Mouse (Mus musculus) embryonic stem cell, embryonic (primary cell): ENCODE data around the gene Gm47289.

Experiments
- CTCF ChIA-PET, 4 experiments: fragments of 300-600 bp in 2 of 4; fragments of 350-600 bp in 2 of 4; sonication (Branson Sonifier 250); formaldehyde crosslinking; loops; one replicate each; lab custom pipeline; 2022; ENCODE audit warnings: inconsistent platforms in 2 of 4; lab: Charles Lee
- POLR2A ChIA-PET, 4 experiments: fragments of 300-600 bp in 2 of 4; fragments of 350-600 bp in 2 of 4; sonication (Branson Sonifier 250); formaldehyde crosslinking; loops; one replicate each; lab custom pipeline; 2022; ENCODE audit warnings: antibody characterized with exemption in 4 of 4, inconsistent platforms in 1 of 4; lab: Charles Lee

The Gm47289 gene

DNA sequence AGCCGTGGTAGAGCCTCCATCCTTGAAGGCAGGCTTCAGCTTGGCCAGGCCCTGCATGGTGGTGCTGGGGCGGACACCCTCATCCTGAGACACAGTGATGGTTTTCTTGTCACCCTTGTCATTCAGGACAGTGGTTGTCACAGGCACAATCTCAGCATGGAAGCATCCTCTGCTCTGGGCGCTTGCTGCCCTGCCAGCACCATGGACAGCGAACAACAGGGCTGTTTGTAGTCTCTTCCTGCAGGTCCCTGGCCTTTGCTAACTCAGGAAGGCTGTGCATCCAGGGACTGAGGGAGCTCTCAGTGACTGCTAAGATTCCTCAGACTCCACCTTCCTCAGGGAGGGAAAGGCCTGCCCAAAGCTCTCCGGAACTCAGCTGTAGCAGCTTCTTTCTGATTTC is 9.4 kb upstream of the Gm47289 start:
- ChIA-PET POLR2A (interaction anchor here in 1 of 4 experiments (0.8 kb wide), 1 partner anchor 10 kb away, joined by 3 read pairs; the partner anchor contains the start of gene Gm47289), CTCF (interaction anchor here in 2 of 4 experiments (1.0 to 1.3 kb wide), 2 partner anchors 42 kb away, joined by 3 read pairs; no protein-coding TSS in a partner anchor)

DNA sequence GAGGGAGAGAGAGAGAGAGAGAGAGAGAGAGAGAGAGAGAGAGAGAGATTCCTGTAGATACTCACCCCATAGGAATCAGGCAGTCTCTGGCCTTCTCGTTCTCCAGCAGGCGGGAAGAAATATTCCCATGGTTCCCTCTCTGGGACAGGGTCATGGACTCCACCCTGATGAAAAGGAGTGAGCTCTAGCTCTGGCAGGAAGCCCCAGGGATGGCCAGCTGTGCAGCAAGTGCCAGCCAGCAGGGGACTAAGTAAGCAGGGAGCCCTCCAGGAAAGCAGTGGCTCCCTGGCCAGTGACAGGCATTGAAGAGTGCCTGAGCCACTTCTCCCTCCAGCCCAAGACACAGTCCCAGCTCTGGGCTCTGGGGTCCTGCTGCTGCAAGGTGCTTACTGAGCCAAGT is 7.2 kb upstream of the Gm47289 start:
- POLR2A ChIA-PET = interaction anchor here in 1 of 4 experiments (1.4 kb wide), 1 partner anchor 21 kb away, joined by 3 read pairs; no protein-coding TSS in a partner anchor

DNA sequence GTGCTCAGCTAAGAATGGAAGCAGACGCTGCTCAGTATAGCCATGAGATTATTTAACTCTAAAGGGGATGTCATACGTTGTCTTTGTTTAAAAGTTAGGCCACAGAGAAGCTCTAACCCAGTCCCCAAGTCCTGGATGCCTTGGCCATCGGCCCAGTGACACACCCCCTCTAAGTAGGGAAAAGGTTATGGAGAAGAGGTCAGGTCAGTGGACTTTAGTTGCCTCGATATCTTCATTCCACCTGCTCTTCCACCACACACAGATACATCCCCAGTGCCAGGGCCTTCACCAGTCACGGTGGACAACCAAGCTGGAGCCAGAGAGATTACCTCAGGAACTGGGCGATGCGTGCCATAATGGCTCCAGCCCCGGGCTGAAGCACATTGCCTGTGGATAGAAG is 3.5 kb upstream of the Gm47289 start:
- POLR2A ChIA-PET = interaction anchor here in 1 of 4 experiments (1.3 to 1.6 kb wide), 2 partner anchors 10 to 25 kb away, joined by 3 to 4 read pairs; no protein-coding TSS in a partner anchor

More for the DNA sequence above, 7.2 kb upstream of the Gm47289 start:
- CTCF ChIA-PET = interaction anchor here in 1 of 4 experiments (0.8 kb wide), 1 partner anchor 40 kb away, joined by 3 read pairs; no protein-coding TSS in a partner anchor

DNA sequence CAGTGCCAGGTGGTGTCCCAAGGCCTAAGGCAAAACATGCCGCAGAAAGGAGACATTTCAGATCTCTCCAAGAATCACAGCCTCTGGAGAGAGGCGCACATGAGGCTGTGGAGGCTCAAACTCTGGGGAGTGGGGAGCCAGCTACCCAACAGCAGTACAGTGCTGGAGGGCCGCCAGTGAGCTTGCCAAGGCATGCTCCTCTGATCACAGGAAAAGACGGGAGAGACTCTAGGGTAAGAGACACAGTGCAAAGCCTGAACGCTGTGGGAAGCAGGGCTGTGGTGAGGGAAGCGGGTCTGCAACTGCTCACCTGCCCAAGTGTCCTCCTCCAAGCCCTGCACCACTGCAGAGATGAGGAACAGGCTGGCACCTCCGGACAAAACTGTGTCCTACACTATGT is 3.1 kb upstream of the Gm47289 start:
- CTCF ChIA-PET = interaction anchor here in 3 of 4 experiments (0.6 to 2.6 kb wide), 8 partner anchors 34 to 275 kb away, joined by 3 to 11 read pairs (median 3); no protein-coding TSS in a partner anchor
- POLR2A ChIA-PET = interaction anchor here in 2 of 4 experiments (0.9 to 1.7 kb wide), 6 partner anchors 11 to 196 kb away, joined by 3 to 7 read pairs (median 4); partner anchors contain the start of genes Acaa1a (in 1 of the 2) and Oxsr1 (in 1 of the 2)

More for the DNA sequence above, 3.5 kb upstream of the Gm47289 start:
- CTCF ChIA-PET = interaction anchor here in 3 of 4 experiments (0.6 to 2.6 kb wide), 5 partner anchors 35 to 305 kb away, joined by 3 to 11 read pairs (median 3); no protein-coding TSS in a partner anchor

DNA sequence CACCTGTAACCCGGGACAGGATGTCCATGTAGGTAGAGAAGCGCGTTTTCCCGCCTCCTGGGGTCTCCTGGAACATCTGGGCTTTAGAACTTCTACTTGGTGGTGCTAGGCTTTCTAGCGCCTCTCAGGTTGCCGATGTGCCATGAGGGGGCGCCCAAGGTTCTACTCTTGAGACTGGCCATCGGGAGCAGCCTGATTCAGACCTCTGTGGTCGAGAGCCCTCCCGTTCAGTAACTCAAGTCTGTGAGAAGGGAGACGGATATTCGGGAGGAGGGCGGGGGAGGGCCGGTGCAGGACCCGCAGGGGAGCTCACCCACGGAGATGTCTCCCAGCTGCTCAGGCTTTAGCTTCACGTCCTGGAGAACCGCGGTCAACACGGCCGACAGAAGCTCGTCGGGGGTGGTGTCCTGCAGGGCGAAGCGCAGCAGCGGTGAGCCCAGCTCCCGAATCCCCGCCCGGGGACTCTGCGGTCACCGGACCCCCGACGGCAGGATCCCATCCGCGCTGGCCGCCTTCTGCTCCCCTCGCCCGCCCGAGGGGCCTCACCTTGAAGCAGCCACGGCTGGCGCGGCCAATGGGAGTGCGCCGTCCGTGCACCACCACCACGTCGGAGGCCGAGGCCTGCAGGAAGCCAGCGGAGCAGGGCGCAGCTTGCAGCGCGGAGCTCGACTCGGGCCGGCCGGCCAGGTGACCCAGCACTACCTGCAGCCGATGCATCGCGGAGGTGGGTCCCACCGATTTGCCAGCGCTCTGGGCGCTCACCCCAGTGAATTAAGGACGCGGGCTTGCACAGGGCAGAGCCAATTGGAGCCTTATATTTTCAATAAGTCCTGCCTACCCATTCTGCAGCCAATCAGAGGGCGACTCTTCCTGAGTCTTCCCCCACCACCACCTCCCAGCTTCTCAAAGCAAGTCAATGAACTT is 2.4 kb upstream of the Gm47289 start, which contains the start of gene Acaa1b:
Gene Acaa1b, minus strand, starts transcription at position 816 of the 924 bp plus-strand sequence.
- ChIA-PET POLR2A (interaction anchor here in 3 of 4 experiments (0.6 to 1.7 kb wide), 9 partner anchors 16 to 890 kb away, joined by 3 to 7 read pairs (median 3); partner anchors contain the start of genes Acaa1a (in 1 of the 3), Exog (in 1 of the 3) and Oxsr1 (in 1 of the 3)), CTCF (interaction anchor here (0.6 to 2.6 kb wide), 19 partner anchors 11 to 909 kb away, joined by 3 to 11 read pairs (median 3); no protein-coding TSS in a partner anchor)

DNA sequence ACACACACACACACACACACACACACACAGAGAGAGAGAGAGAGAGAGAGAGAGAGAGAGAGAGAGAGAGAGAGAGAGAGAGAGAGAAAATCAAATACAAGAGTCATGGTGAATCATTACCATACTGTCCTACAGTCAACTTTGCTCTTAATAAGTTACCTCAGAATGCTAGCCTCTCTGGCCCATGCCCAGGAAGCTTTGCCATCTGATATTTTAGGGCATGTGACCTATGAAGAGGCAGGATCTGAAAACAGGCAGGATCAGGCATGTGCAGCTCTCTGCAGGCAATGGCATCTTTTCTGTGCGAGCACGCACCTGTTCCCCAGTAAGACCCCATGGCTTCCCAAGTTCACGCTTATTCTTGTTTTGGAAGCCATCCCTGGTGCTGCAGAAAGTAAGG is 1.7 kb downstream of the Gm47289 start:
- ChIA-PET CTCF (no interaction called here), POLR2A (no interaction called here)

DNA sequence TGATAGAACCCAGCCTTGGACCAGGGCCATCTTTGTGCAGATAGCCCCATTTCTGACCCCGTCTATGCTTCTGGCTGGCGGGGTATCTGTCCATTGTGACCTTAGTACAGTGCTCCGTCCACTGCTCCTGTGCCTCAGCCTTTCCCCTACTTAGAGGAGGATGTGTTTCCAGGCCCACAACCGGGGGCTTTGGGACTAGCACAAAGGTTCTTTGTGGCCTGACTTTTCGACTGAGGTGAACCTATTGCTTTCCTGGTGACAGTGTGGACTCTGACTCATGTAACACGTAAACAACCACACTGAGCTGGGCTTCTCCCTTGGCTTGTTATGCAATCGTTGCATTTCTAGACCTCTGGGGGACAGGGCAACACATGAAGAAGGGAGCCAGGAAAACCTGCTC is 5.8 kb downstream of the Gm47289 start:
- POLR2A ChIA-PET = interaction anchor here in 2 of 4 experiments (0.5 kb wide), 2 partner anchors 27 to 434 kb away, joined by 5 read pairs; no protein-coding TSS in a partner anchor

DNA sequence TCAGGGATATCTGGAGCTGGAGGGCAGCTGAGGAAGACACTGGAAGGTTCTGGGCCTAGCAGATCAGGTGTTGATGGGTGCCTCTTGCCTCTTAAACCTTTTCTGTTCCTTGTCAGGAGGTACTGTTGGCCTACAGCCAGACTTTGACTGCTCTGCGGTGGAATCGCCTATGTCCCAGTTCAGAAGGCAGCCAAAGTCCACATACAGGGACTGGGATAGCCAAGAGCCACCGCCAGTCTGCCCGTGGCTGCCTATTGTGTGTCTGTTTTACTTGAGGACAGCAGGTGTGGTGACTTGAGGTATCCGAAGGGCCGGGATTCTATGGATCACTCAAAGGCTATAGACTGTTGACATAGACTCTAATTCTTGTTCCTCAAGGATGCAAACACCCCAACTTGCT is 6.6 kb downstream of the Gm47289 start:
- ChIA-PET POLR2A (no interaction called here), CTCF (interaction anchor here in 1 of 4 experiments (1.5 kb wide), 1 partner anchor 27 kb away, joined by 3 read pairs; no protein-coding TSS in a partner anchor)

More for the DNA sequence above, 5.8 kb downstream of the Gm47289 start:
- CTCF ChIA-PET = no interaction called here

DNA sequence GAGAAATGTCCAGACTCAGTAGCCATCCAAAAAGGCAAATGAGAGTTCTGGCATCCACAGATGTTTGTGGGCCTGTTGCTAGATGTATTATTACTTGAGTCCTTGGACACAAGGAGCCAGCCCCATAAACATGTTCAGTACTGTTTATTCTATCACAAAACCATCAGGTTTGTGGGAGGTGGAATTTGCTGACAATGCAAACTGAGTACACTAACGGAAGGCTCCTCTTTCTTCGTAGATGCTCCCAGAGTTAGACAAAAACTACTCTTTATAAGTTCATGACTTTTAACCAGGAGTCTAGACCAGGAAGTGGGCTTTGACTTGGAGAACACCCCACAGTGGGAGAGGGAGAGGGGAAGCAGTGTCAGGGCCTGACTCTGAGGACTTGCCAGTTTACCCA is 8.6 kb downstream of the Gm47289 start:
- POLR2A ChIA-PET = no interaction called here
- CTCF ChIA-PET = interaction anchor here in 2 of 4 experiments (0.7 to 1.0 kb wide), 2 partner anchors 11 to 23 kb away, joined by 3 read pairs; partner anchors contain the start of gene Acaa1b (in 1 of the 2)

DNA sequence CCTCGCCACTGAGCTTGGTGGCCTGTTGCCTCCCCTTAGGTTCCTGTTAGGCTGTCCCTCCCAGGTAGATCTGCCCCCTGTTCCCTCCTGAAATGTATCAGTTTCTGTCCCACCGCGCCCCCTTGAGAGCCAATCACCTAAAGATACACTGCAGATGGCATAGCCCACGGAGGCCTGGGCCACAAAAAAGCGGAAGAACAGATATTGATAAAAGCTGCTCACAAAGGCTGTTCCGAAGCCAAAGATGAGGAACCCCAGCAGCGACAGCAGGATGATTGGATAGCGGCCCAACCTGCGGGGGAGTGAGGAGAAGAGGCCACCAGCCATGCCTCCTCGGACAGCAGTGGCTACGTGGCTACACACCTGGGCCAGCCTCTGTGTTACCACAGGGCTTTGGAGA is 20.3 kb downstream of the Gm47289 start:
- ChIA-PET CTCF (interaction anchor here in 1 of 4 experiments (0.9 kb wide), 1 partner anchor 13 kb away, joined by 3 read pairs; no protein-coding TSS in a partner anchor), POLR2A (no interaction called here)

DNA sequence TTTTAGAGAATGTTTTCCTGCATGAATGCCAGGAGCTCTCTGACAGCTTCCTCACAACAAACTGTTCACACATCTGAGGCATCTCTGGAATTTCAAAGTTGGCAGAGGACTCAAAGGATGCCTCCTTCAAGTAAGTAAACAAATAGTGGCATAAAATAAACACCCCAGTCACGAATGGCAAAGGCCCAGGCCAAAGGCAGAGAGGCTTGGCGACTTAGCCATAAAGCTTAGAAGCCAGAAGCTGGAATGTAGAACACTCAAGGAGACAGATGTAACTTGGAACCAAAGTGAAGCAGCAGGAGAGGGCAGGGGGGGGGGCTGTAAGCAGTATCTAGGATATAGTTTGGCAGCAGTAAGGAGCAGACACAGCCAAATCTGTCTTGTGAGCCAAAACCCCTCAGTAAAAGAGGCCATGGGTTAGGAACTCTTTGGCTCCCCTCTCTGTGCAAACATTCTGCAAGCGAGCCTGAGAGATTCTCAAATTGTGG is 22.3 kb downstream of the Gm47289 start:
- POLR2A ChIA-PET = interaction anchor here in 2 of 4 experiments (0.7 to 0.9 kb wide), 3 partner anchors 25 to 479 kb away, joined by 3 to 7 read pairs (median 4); no protein-coding TSS in a partner anchor
- CTCF ChIA-PET = interaction anchor here in 1 of 4 experiments (1.0 to 1.5 kb wide), 2 partner anchors 11 to 171 kb away, joined by 3 to 6 read pairs; no protein-coding TSS in a partner anchor

DNA sequence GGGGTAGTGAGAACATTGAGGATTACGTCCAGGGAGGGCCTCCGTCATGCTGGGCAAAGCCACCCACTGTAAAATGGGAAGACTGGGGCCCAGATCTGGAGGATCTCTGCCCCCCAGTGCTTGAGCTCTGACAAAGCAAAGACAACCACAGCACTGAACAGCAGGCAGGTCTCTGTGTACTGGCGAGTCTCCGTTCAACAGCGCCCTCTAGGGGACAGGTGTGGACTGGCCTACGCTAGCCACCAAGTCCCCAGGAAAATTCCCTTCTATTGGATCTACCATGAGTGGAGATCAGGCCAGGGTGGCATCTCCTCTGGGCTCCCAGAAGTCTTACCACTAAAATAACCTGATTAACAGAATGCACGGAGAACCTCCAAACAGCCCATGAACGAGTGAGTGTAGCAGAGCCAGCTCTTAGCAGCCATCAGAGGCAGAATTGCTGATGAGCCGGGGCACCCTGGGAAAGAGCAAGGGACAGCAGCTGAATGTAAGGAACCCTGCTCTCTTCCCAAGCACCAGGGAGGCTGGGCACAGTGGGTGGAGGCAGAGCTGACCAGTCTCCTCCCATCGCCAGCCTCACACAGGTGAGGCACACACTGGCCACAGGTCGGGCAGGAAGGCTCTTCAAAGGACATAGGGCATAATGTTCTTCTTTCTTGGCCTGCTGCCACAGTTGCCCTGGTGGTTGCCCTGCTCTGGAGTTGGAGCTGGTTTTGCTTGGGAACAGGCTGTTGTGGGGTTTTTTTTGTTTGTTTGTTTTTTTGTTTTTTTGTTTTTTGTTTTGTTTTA is 33.4 kb downstream of the Gm47289 start:
- ChIA-PET POLR2A (interaction anchor here in 1 of 4 experiments (0.7 kb wide), 2 partner anchors 28 to 1675 kb away, joined by 5 to 11 read pairs; no protein-coding TSS in a partner anchor), CTCF (interaction anchor here (0.5 to 2.0 kb wide), 30 partner anchors 8 to 1237 kb away, joined by 3 to 12 read pairs (median 4); partner anchors contain the start of gene Acaa1b (in 2 of the 4))

DNA sequence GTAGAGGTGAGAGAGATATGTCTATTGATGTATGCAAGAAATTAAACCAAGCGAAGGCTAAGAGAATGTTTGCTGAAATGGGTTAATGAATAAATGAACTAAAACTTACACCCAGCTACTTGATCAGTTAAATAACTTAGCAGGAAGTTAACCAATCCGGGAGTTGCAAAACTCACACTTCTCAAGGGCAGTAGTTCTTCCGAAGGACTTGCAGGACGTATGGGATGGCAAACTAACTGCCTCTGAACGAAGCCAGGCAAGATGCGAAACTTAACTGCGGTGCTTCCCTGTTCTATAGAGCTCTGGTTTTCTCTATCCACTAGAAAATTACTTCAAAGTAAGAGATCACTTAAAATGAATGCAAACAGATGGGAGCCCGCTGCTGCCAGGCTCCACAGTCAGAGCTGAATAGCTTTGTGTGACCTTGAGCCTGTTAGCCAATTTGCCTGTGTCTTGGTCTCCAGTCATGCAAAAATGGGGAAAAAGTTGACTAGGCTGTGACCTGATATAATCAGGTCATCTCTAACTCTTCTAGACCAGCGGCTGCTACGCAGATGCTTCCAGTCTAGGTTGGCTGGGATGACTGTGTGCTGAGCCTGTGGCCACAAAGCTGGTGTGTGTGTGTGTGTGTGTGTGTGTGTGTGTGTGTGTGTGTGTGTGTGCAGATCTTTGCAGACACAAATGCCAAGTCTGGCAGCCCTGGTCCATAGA is 40.3 kb downstream of the Gm47289 start:
- ChIA-PET POLR2A (no interaction called here), CTCF (interaction anchor here in 1 of 4 experiments (0.7 kb wide), 1 partner anchor 459 kb away, joined by 4 read pairs; no protein-coding TSS in a partner anchor)

DNA sequence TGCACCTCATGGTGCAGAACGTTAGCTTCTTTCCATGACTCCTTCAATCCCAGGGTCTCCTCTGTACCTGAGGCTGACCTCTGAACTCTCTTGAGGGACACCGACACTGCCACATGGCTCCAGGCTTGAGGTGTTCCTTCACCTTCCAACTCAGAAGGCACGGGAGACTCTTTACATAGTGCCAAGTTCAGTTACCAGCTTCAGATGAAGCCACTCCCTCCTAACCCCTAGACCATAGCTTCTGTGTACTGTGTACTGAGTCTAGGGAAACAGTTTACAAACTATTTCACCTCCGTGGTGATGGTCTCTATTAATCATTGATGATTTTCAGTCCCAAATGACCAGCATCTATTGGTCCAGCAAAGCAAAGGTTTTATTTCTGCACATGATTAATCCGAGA is 42.7 kb downstream of the Gm47289 start:
- CTCF ChIA-PET = interaction anchor here in 2 of 4 experiments (1.2 to 1.4 kb wide), 2 partner anchors 9 to 94 kb away, joined by 4 read pairs; no protein-coding TSS in a partner anchor
- POLR2A ChIA-PET = no interaction called here

DNA sequence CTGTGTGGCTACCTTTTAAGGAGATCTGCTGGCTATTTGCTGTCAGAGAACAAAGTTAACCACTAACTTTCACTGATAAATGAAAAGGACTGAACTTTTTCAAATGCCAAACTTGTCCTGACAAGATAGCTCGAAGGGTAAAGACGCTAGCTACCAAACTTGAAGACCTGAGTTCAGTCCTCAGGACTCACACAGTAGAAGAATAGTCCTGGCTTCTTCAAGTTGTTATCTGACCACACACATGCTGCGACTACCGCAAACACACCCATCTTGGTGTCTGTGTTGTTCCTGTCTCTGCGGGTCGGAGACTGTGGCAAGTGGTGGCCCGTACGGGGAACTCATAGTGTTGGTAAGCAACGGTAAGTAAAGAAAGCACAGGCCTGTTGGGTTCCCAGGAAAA is 44.7 kb downstream of the Gm47289 start:
- POLR2A ChIA-PET = no interaction called here

DNA sequence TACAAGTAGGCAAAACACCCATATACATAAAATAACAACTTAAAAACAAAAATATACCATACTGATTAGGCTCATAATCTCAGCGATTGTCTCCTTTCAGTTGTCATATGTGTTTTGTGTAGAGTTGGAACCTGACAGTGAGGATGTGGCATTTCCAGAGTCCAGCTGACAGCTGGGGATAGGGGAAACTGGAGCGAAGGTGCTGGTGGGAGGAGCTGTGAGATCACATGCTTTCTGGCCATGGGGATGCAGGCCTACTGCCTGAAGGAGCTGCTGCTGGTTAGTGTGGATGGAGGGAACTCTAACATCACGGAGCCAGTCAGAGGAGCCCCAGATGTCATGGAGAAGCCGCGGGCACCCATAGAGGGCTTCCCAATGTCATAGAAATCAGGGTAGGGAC is 46.8 kb downstream of the Gm47289 start:
- POLR2A ChIA-PET = no interaction called here
- CTCF ChIA-PET = interaction anchor here in 2 of 4 experiments (0.5 to 0.9 kb wide), 2 partner anchors 14 to 685 kb away, joined by 3 read pairs; no protein-coding TSS in a partner anchor

More for the DNA sequence above, 44.7 kb downstream of the Gm47289 start:
- CTCF ChIA-PET = interaction anchor here in 1 of 4 experiments (0.7 kb wide), 1 partner anchor 272 kb away, joined by 3 read pairs; no protein-coding TSS in a partner anchor
